Mouse (Mus musculus) v-Abl transformed pro-B cells (cell line): ENCODE measurements around the gene Pla2g3.

Experiments used
- in situ Hi-C, 2 experiments: fragments of 400-800 bp; cut with MboI; formaldehyde crosslinking; loops; one replicate each; pipeline ENCODE4 v1.15.1; 2025; ENCODE audit not compliant: unreplicated experiment in 2 of 2

Pla2g3 gene

GRCm38 (mm10) chr11:3517846-3518732 lies 30.0 kb downstream of the Pla2g3 start:
- in situ Hi-C loops = no loop called here

- in situ Hi-C loops = no loop called here
Measured at GRCm38 (mm10) chr11:3519051-3519726, 31.1 kb downstream of the Pla2g3 start.

- in situ Hi-C loops = no loop called here
Measured at GRCm38 (mm10) chr11:3519756-3520398, 31.8 kb downstream of the Pla2g3 start.

GRCm38 (mm10) chr11:3520919-3521318 lies 32.8 kb downstream of the Pla2g3 start:
- in situ Hi-C loops = no loop called here

- in situ Hi-C loops = no loop called here
Measured at GRCm38 (mm10) chr11:3521339-3522224, 33.5 kb downstream of the Pla2g3 start.

- in situ Hi-C loops = no loop called here
Measured at GRCm38 (mm10) chr11:3522285-3523000, 34.4 kb downstream of the Pla2g3 start.

- in situ Hi-C loops = no loop called here
Measured at GRCm38 (mm10) chr11:3523840-3524582, 35.9 kb downstream of the Pla2g3 start.

GRCm38 (mm10) chr11:3525560-3525959 lies 37.5 kb downstream of the Pla2g3 start:
- in situ Hi-C loops = no loop called here

GRCm38 (mm10) chr11:3526207-3526606 lies 38.1 kb downstream of the Pla2g3 start:
- in situ Hi-C loops = no loop called here

GRCm38 (mm10) chr11:3526979-3527738 lies 39.1 kb downstream of the Pla2g3 start:
- in situ Hi-C loops = no loop called here

GRCm38 (mm10) chr11:3527766-3528165 lies 39.7 kb downstream of the Pla2g3 start:
- in situ Hi-C loops = no loop called here

- in situ Hi-C loops = no loop called here
Measured at GRCm38 (mm10) chr11:3528208-3528607, 40.1 kb downstream of the Pla2g3 start.

- in situ Hi-C loops = loop anchor here (5.0 to 10.0 kb wide), 4 partner anchors 57 to 258 kb away; partner anchors contain the start of gene Pik3ip1 (in 1 of the 2)
Measured at GRCm38 (mm10) chr11:3529476-3530252, 41.6 kb downstream of the Pla2g3 start.

GRCm38 (mm10) chr11:3530731-3531130 lies 42.6 kb downstream of the Pla2g3 start:
- in situ Hi-C loops = loop anchor here (5.0 to 10.0 kb wide), 4 partner anchors 58 to 257 kb away; partner anchors contain the start of gene Pik3ip1 (in 1 of the 2)

- in situ Hi-C loops = loop anchor here (5.0 to 10.0 kb wide), 4 partner anchors 59 to 256 kb away; partner anchors contain the start of gene Pik3ip1 (in 1 of the 2)
Measured at GRCm38 (mm10) chr11:3531634-3532033, 43.5 kb downstream of the Pla2g3 start.

- in situ Hi-C loops = loop anchor here (5.0 to 10.0 kb wide), 4 partner anchors 60 to 255 kb away; partner anchors contain the start of gene Pik3ip1 (in 1 of the 2)
Measured at GRCm38 (mm10) chr11:3532101-3532931, 44.2 kb downstream of the Pla2g3 start.
